Mouse (Mus musculus) embryonic fibroblast, embryonic 13.5 days (primary cell): ENCODE measurements around the gene Hcn1.

Experiments used
- CTCF ChIP-seq: IDR thresholded peaks from 2 replicates; pipeline ENCODE4 v1.5.1; 2011; ENCODE audit warnings: mild to moderate bottlenecking, control low read depth, low read length, moderate library complexity, borderline replicate concordance; ENCODE audit not compliant: insufficient read depth
- POLR2A ChIP-seq: IDR thresholded peaks from 2 replicates; pipeline ENCODE4 v1.6.1; 2011; ENCODE audit warnings: low read depth, mild to moderate bottlenecking, control low read depth, low read length, moderate library complexity

DNA sequence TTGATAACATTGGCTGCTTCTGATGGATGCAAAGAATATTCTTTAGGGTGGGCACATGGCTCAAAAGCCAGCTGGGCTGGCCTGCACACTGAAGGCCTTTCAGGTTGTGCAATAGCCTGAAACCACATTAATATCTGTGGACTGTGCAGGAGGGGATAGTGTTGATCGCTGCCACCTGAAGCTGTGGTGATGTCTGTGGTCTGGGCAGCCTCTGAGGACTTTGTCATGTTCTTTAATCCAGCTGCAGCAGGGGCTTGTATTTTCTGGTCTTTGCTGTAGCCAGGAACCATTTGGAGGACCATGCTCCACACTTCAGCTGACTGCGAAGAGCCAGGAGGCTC, 250.6 kb downstream of the Hcn1 start:
- TF ChIP-seq CTCF, result no peak
- TF ChIP-seq POLR2A, result no peak
